Mouse (Mus musculus): Measurements from ENCODE around the gene Rpusd1. TPM values are rescaled to one million over a fixed set of nuclear protein-coding genes. Genes with fewer than 3 reads are reported as not detected.

Gene Rpusd1
- polyA plus RNA-seq, 1 experiment from 2014 or later = 7.2 TPM

DNA sequence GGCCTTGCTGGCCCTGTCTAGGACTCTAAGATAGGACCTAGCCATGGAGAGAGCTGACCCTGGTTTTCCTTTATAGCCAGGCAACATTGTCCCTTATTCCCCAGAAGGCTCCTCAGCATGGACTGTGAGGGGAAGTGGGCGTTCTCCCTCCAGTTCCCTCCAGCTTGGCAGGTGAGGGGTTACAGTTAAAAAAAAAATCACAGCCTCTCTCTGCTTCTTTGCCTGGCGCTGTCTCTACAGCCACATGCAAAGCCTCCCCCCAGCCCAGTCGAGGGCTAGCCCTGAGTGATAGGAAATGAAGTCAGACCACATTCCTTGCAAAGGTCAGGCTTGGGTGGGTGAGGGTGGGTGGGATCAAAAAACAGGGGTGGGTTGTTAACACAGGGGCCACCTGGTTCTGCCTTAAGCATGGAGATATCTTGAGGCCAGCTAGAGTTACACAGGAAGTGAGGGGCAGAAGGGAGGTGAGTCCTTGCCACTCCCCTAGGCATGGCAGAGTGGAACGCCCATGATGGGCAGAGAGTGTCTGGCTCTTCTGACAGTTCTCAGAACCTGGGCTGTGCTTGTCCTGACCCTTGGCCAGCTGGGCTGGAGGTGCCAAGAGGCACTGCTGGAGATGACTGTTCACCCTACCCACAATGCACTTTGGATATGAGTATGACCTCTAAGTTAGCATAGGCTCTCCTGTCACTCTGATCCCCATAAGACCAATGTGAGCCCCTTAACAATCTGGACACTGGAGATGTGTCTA is 28.3 kb downstream of the Rpusd1 start:
- Histone ChIP-seq H3K9me3 (ENCODE audit: control insufficient read depth) (no peaks in the 10 kb centered on the region), H3K4me1 (replicated peaks; ENCODE audit: control insufficient read depth, insufficient read depth, low read length) (no peaks in the 10 kb centered on the region), H3K27me3 (replicated peaks; ENCODE audit: control insufficient read depth, insufficient read depth, low read length) (no peaks in the 10 kb centered on the region), H3K4me3 (ENCODE audit: low read depth, low read length) (no peak overlapping the region), H3K4me2 (replicated peaks; ENCODE audit: low read depth) (no peak overlapping the region), H3K27ac (ENCODE audit: low read depth, low read length) (no peak overlapping the region), H3K36me3 (ENCODE audit: control insufficient read depth, insufficient read depth) (no peaks in the 10 kb centered on the region), H3K9ac (ENCODE audit: low read depth, low read length) (no peak overlapping the region)
- peak; percentile 42; the same call in 1 of the 2 replicates for ATAC-seq
- WGBS = 17% methylated on average over 4 of the region's 4 CpGs
- no peak for TF ChIP-seq CTCF (IDR thresholded peaks at IDR 0.05; ENCODE audit: low read depth)

DNA sequence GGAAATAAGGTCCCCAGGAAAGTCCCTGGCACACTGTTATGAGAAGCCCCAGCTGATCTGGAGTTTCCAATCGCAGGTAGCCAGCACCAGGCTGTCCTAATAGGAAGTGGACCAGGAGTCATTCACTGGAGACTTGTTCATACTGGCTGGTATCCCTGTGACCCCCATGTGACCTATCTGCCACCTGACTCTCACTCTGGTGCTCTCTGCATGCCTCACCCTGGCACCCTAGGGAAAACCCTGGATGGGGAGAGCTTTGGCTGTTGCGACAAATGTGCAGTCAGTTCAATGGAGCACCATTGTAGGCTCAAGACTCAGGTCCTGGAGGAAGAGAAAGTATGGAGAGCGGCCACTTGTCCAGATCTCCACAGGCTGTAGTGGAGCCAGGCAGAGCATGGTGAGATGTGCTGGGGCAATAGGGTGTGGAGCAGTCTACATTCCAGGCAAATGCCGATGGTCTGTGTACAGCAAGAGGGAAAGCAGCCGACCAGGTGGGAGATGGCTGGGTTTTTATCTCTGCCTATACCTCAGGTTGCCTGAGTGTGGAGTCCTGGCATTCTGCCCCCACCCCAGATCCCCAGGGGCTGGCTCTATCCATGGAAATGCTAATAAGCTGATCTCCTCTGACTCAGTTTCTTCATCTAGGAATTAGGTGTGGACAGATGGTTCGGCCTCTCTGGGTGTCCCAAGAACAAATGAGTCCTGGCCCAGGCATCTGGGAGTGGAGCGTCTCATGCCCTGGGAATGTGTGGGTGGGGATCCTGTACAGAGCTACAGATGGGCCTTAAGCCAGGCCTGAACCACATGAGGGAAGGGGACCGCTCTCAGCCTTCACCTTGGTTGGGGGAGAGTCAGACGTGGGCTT is 29.1 kb downstream of the Rpusd1 start:
- Histone ChIP-seq H3K4me2 (replicated peaks; ENCODE audit: low read depth) (no peak overlapping the region), H3K27ac (ENCODE audit: low read depth, low read length) (no peak overlapping the region), H3K9me3 (ENCODE audit: control insufficient read depth) (no peaks in the 10 kb centered on the region), H3K4me1 (replicated peaks; ENCODE audit: control insufficient read depth, insufficient read depth, low read length) (no peaks in the 10 kb centered on the region), H3K36me3 (ENCODE audit: control insufficient read depth, insufficient read depth) (no peaks in the 10 kb centered on the region), H3K27me3 (replicated peaks; ENCODE audit: control insufficient read depth, insufficient read depth, low read length) (no peaks in the 10 kb centered on the region), H3K4me3 (ENCODE audit: low read depth, low read length) (no peak overlapping the region), H3K9ac (ENCODE audit: low read depth, low read length) (no peak overlapping the region)
- peak; percentile 46 for ATAC-seq
- WGBS = 59% methylated on average over 9 of the region's 9 CpGs
- no peak for TF ChIP-seq CTCF (IDR thresholded peaks at IDR 0.05; ENCODE audit: low read depth)

DNA sequence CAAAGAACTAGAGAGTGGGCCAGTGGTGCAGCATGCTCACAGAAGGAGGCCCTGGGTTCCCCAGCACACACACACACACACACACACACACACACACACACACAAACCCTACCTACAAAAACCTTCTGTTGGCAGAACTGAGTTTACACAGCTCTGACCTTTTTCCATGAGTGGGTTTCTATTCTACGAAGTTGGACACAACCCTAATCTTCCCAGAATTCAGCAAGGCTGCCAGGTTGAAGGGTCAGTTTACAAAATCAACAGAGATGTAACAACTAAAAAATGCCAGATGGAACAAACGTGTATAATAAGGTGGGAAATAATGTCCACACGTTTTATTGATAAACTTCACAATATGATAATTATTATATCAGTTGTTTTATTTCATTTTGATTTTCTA is 30.2 kb downstream of the Rpusd1 start:
- H3K4me1 ChIP-seq (replicated peaks; ENCODE audit: control insufficient read depth, insufficient read depth, low read length) = no peaks in the 10 kb centered on the region
- 57% methylated on average over 3 of the region's 3 CpGs for WGBS
- H3K27ac ChIP-seq (ENCODE audit: low read depth, low read length) = no peak overlapping the region
- no peaks in the 10 kb centered on the region for H3K9me3 ChIP-seq (ENCODE audit: control insufficient read depth)
- no peak for ATAC-seq
- H3K9ac ChIP-seq (ENCODE audit: low read depth, low read length) = no peak overlapping the region
- H3K36me3 ChIP-seq (ENCODE audit: control insufficient read depth, insufficient read depth) = no peaks in the 10 kb centered on the region
- no peak overlapping the region for H3K4me3 ChIP-seq (ENCODE audit: low read depth, low read length)
- TF ChIP-seq CTCF (IDR thresholded peaks at IDR 0.05; ENCODE audit: low read depth) = no peak
- H3K4me2 ChIP-seq (replicated peaks; ENCODE audit: low read depth) = no peak overlapping the region
- no peaks in the 10 kb centered on the region for H3K27me3 ChIP-seq (replicated peaks; ENCODE audit: control insufficient read depth, insufficient read depth, low read length)

DNA sequence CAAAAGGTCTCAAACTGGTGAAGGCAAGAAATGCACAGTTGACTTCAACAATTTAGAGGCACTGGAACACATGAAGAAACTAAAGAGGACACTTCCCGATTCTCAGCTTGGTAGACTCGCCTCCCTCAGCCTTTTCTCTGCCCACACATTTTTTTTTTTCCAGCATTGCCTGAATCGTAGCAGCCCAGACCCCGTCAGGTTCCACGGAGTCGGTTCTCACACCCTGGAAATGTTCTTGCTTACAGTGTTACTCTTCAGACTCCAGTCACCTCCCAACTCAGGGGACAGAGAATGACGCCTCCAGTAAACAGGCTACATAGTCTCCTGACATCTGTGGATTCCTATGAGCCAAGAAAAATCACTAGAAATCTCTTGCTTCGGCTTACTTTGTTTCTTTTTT is 32.7 kb downstream of the Rpusd1 start:
- H3K27me3 ChIP-seq (replicated peaks; ENCODE audit: control insufficient read depth, insufficient read depth, low read length) = no peaks in the 10 kb centered on the region
- 69% methylated on average over 8 of the region's 8 CpGs for WGBS
- no peak overlapping the region for H3K4me3 ChIP-seq (ENCODE audit: low read depth, low read length)
- no peak overlapping the region for H3K4me2 ChIP-seq (replicated peaks; ENCODE audit: low read depth)
- TF ChIP-seq CTCF (IDR thresholded peaks at IDR 0.05; ENCODE audit: low read depth) = no peak
- H3K36me3 ChIP-seq (ENCODE audit: control insufficient read depth, insufficient read depth) = no peaks in the 10 kb centered on the region
- H3K4me1 ChIP-seq (replicated peaks; ENCODE audit: control insufficient read depth, insufficient read depth, low read length) = no peaks in the 10 kb centered on the region
- no peak overlapping the region for H3K27ac ChIP-seq (ENCODE audit: low read depth, low read length)
- H3K9ac ChIP-seq (ENCODE audit: low read depth, low read length) = no peak overlapping the region
- H3K9me3 ChIP-seq (ENCODE audit: control insufficient read depth) = no peaks in the 10 kb centered on the region
- no peak for ATAC-seq

DNA sequence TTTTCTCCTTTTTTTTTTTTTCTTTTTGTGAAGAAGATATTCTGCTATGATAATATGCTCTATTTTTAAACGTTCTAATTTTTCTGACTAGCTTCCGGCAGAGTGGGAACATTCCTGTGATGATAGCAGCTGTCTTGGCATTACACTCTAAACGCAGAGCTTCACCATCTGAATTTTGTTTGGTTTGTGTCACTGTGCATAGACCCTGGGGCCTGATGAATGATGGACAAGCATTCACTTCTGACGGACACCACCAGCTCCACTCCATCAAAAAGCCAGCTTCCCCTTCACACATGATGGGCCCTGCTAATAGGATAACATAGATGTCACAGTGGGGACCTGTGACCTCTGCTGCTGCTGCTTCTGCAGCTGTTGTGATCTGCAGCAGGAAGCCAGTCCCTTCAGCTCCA is 34.1 kb downstream of the Rpusd1 start:
- ATAC-seq = no peak
- no peak overlapping the region for H3K27ac ChIP-seq (ENCODE audit: low read depth, low read length)
- no peak overlapping the region for H3K9ac ChIP-seq (ENCODE audit: low read depth, low read length)
- no peak for TF ChIP-seq CTCF (IDR thresholded peaks at IDR 0.05; ENCODE audit: low read depth)
- no peaks in the 10 kb centered on the region for H3K4me1 ChIP-seq (replicated peaks; ENCODE audit: control insufficient read depth, insufficient read depth, low read length)
- H3K27me3 ChIP-seq (replicated peaks; ENCODE audit: control insufficient read depth, insufficient read depth, low read length) = no peaks in the 10 kb centered on the region
- H3K4me2 ChIP-seq (replicated peaks; ENCODE audit: low read depth) = no peak overlapping the region
- no peaks in the 10 kb centered on the region for H3K36me3 ChIP-seq (ENCODE audit: control insufficient read depth, insufficient read depth)
- no peak overlapping the region for H3K4me3 ChIP-seq (ENCODE audit: low read depth, low read length)
- WGBS = 43% methylated on average over 4 of the region's 4 CpGs
- H3K9me3 ChIP-seq (ENCODE audit: control insufficient read depth) = no peaks in the 10 kb centered on the region

DNA sequence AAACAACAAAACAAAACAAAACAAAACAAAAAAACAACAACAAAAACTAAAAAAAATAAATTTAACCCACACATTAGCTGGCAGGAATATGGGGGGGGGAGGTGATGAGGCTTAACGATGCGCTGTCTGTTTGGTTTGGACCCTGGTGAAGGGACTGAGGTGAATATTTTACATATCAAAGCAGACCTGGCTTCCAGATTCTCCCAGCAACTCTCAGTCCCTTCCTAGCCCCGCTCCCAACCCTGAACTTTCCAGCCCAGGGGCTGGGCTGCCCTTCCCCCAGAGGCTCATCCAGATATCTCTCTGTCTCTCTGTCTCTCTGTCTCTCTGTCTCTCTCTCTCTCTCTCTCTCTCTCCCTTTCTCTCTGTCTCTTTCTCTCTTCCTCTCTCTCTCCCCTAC is 35.1 kb downstream of the Rpusd1 start:
- Histone ChIP-seq H3K9me3 (ENCODE audit: control insufficient read depth) (no peaks in the 10 kb centered on the region), H3K9ac (ENCODE audit: low read depth, low read length) (no peak overlapping the region), H3K27me3 (replicated peaks; ENCODE audit: control insufficient read depth, insufficient read depth, low read length) (no peaks in the 10 kb centered on the region), H3K4me1 (replicated peaks; ENCODE audit: control insufficient read depth, insufficient read depth, low read length) (no peaks in the 10 kb centered on the region), H3K4me2 (replicated peaks; ENCODE audit: low read depth) (no peak overlapping the region), H3K27ac (ENCODE audit: low read depth, low read length) (no peak overlapping the region), H3K36me3 (ENCODE audit: control insufficient read depth, insufficient read depth) (no peaks in the 10 kb centered on the region), H3K4me3 (ENCODE audit: low read depth, low read length) (no peak overlapping the region)
- 29% methylated on average over 3 of the region's 3 CpGs for WGBS
- no peak for ATAC-seq
- TF ChIP-seq CTCF (IDR thresholded peaks at IDR 0.05; ENCODE audit: low read depth) = no peak

Data from intestine, postnatal 0 days (tissue).